Mouse (Mus musculus): ENCODE data around the gene Cd22. TPM values are rescaled to one million over a fixed set of nuclear protein-coding genes. Genes with fewer than 3 reads are reported as not detected.

The Cd22 gene
- total and polyA plus RNA-seq, 3 experiments = 0.07 TPM; not detected in 2

- Histone ChIP-seq H3K4me3 (ENCODE audit: control insufficient read depth in 1 of 2, insufficient read depth in 1 of 2, low read depth in 2 of 2, low read length in 2 of 2) (no peak overlapping the region), H3K9me3 (replicated peaks; ENCODE audit: insufficient read depth, low read length) (no peaks in the 10 kb centered on the region), H3K27ac (ENCODE audit: control insufficient read depth, low read depth, low read length) (no peak overlapping the region), H3K9ac (ENCODE audit: control insufficient read depth, low read depth, low read length, poor library complexity, severe bottlenecking) (no peak overlapping the region), H3K79me2 (ENCODE audit: control insufficient read depth, insufficient read depth, low read length, poor library complexity) (no peaks in the 10 kb centered on the region), H3K4me1 (ENCODE audit: control insufficient read depth in 1 of 2, insufficient read depth in 2 of 2, low read length in 2 of 2) (peaks cover 7 to 16% of the 10 kb centered on the region in 2 experiments), H3K27me3 (ENCODE audit: control insufficient read depth in 1 of 2, insufficient read depth in 2 of 2, low read length in 2 of 2) (no peaks in the 10 kb centered on the region), H3K36me3 (ENCODE audit: control insufficient read depth in 1 of 2, insufficient read depth in 2 of 2, low read length in 2 of 2) (peaks cover 0 to 10% of the 10 kb centered on the region in 2 experiments; a peak in 2 of 4 replicates)
- peak; percentile 51 for DNase-seq (ENCODE audit: low read depth, low spot score)
- peak; percentile 53 for TF ChIP-seq GATA1 (IDR thresholded peaks at IDR 0.05; ENCODE audit: low read depth, low read length)
- no peak for TF ChIP-seq E2F4 (IDR thresholded peaks at IDR 0.05; ENCODE audit: borderline replicate concordance, low read depth, low read length)
- no peak for TF ChIP-seq BHLHE40 (IDR thresholded peaks at IDR 0.05; ENCODE audit: borderline replicate concordance, low read depth, low read length)
- no peak for TF ChIP-seq CTCF (IDR thresholded peaks at IDR 0.05 in 2 of 3, conservative IDR thresholded peaks at IDR 0.05 in 1 of 3; ENCODE audit: control insufficient read depth in 1 of 3, insufficient read depth in 1 of 3, low read depth in 2 of 3, low read length in 3 of 3, poor library complexity in 1 of 3, severe bottlenecking in 1 of 3)
Measured at GRCm38 (mm10) chr7:30846505-30847053, 33.6 kb downstream of the Cd22 start.

- Histone ChIP-seq H3K36me3 (ENCODE audit: control insufficient read depth in 1 of 2, insufficient read depth in 2 of 2, low read length in 2 of 2) (peaks cover 0 to 21% of the 10 kb centered on the region in 2 experiments; a peak in 2 of 4 replicates), H3K27me3 (ENCODE audit: control insufficient read depth in 1 of 2, insufficient read depth in 2 of 2, low read length in 2 of 2) (no peaks in the 10 kb centered on the region), H3K79me2 (ENCODE audit: control insufficient read depth, insufficient read depth, low read length, poor library complexity) (no peaks in the 10 kb centered on the region), H3K27ac (ENCODE audit: control insufficient read depth, low read depth, low read length) (no peak overlapping the region), H3K4me1 (ENCODE audit: control insufficient read depth in 1 of 2, insufficient read depth in 2 of 2, low read length in 2 of 2) (peaks cover 20 to 30% of the 10 kb centered on the region in 2 experiments), H3K4me3 (ENCODE audit: control insufficient read depth in 1 of 2, insufficient read depth in 1 of 2, low read depth in 2 of 2, low read length in 2 of 2) (no peak overlapping the region), H3K9me3 (replicated peaks; ENCODE audit: insufficient read depth, low read length) (no peaks in the 10 kb centered on the region), H3K9ac (ENCODE audit: control insufficient read depth, low read depth, low read length, poor library complexity, severe bottlenecking) (no peak overlapping the region)
- no peak for DNase-seq (ENCODE audit: low read depth, low spot score)
- TF ChIP-seq ZKSCAN1 (IDR thresholded peaks at IDR 0.05; ENCODE audit: low read depth, low read length) = no peak
- TF ChIP-seq SMC3 (IDR thresholded peaks at IDR 0.05; ENCODE audit: low read depth, low read length) = no peak
- no peak for TF ChIP-seq RCOR1 (IDR thresholded peaks at IDR 0.05; ENCODE audit: low read depth, low read length)
- TF ChIP-seq MAZ (IDR thresholded peaks at IDR 0.05; ENCODE audit: low read depth, low read length) = no peak
- TF ChIP-seq UBTF (IDR thresholded peaks at IDR 0.05; ENCODE audit: borderline replicate concordance, insufficient read depth, low read depth, low read length) = no peak
- TF ChIP-seq HCFC1 (IDR thresholded peaks at IDR 0.05; ENCODE audit: low read depth, low read length) = no peak
- TF ChIP-seq USF2 (IDR thresholded peaks at IDR 0.05; ENCODE audit: borderline replicate concordance in 1 of 2, insufficient read depth in 1 of 2, low read depth in 1 of 2, low read length in 2 of 2) = no peak
- no peak for TF ChIP-seq CHD2 (IDR thresholded peaks at IDR 0.05; ENCODE audit: low read length)
- TF ChIP-seq EP300 (IDR thresholded peaks at IDR 0.05; ENCODE audit: low read depth in 1 of 2, low read length in 2 of 2) = no peak
- no peak for TF ChIP-seq MAFK (IDR thresholded peaks at IDR 0.05; ENCODE audit: borderline replicate concordance, low read depth, low read length)
- no peak for TF ChIP-seq ZNF384 (IDR thresholded peaks at IDR 0.05; ENCODE audit: low read depth, low read length)
- no peak for TF ChIP-seq POLR2A (IDR thresholded peaks at IDR 0.05; ENCODE audit: control insufficient read depth in 1 of 2, insufficient read depth in 1 of 2, low read depth in 1 of 2, low read length in 2 of 2, poor library complexity in 1 of 2)
- no peak for TF ChIP-seq ZC3H11A (IDR thresholded peaks at IDR 0.05; ENCODE audit: low read depth, low read length)
- no peak for TF ChIP-seq BHLHE40 (IDR thresholded peaks at IDR 0.05; ENCODE audit: borderline replicate concordance, low read depth, low read length)
- TF ChIP-seq MYB (IDR thresholded peaks at IDR 0.05; ENCODE audit: low read depth, low read length) = no peak
- TF ChIP-seq POLR2AphosphoS5 (IDR thresholded peaks at IDR 0.05; ENCODE audit: borderline replicate concordance, low read depth, low read length) = no peak
- TF ChIP-seq USF1 (IDR thresholded peaks at IDR 0.05; ENCODE audit: low read depth, low read length) = no peak
Measured at GRCm38 (mm10) chr7:30844676-30845297, 35.4 kb downstream of the Cd22 start.

All from MEL (cell line).